Mouse (Mus musculus): Measurements from ENCODE around the gene Camk2b.

DNA sequence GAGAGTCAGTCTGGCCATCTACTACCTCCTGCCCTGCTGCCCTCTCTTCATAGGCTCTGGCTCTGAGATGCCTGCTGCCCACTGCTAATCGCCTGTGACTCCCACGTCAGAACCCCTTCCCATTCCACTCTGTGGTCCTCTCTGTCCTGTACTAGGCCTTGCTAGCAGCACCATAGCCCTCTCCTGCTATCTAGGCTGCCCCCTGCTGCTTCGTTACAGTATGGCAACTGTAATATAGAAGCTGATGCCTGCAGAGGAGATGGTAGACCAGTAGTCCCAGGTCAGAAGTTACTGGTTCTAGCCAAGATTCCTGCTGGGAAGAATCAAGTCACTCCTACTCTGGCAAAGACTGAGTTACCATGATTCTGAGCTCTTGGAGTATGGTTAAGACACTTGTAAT lies 33.0 kb downstream of the Camk2b start:
- TF ChIP-seq CTCF (IDR thresholded peaks at IDR 0.05; ENCODE audit: borderline replicate concordance, insufficient read depth, low read depth, low read length) (peak; percentile 73), POLR2A (IDR thresholded peaks at IDR 0.05; ENCODE audit: borderline replicate concordance, insufficient read depth, low read length) (no peak)
